Mouse (Mus musculus) ovary, postnatal 10 days (tissue): ENCODE measurements around the gene Mapk10.
"Not testable (repeated sequence)": the region's sequence is repeated elsewhere in the genome, so short reads cannot be mapped to it uniquely, and the experiment has no call there.

Experiments used
- DNase-seq: peaks from one replicate; pipeline ENCODE4 v3.0.0; 2022; ENCODE audit warnings: low spot score

Gene Mapk10

GRCm38 (mm10) chr5:102964396-102964795, 246.7 kb downstream of the Mapk10 start:
- DNase-seq: no peak

- DNase-seq: no peak
These were observed 257.7 kb downstream of the Mapk10 start for GRCm38 (mm10) chr5:102953414-102953813.

GRCm38 (mm10) chr5:102952918-102953317, 258.2 kb downstream of the Mapk10 start:
- DNase-seq: no peak

- DNase-seq: no peak
These were observed 263.9 kb downstream of the Mapk10 start for GRCm38 (mm10) chr5:102947061-102947711.

GRCm38 (mm10) chr5:102946625-102947024, 264.5 kb downstream of the Mapk10 start:
- no peak for DNase-seq

GRCm38 (mm10) chr5:102943864-102944630, 267.1 kb downstream of the Mapk10 start:
- DNase-seq: not testable (repeated sequence)

- no peak for DNase-seq
These were observed 281.0 kb downstream of the Mapk10 start for GRCm38 (mm10) chr5:102930161-102930560.

- no peak for DNase-seq
These were observed 284.3 kb downstream of the Mapk10 start for GRCm38 (mm10) chr5:102926786-102927185.

GRCm38 (mm10) chr5:102920199-102920598, 290.9 kb downstream of the Mapk10 start:
- DNase-seq: no peak

- no peak for DNase-seq
These were observed 305.5 kb downstream of the Mapk10 start for GRCm38 (mm10) chr5:102905441-102906211.

- DNase-seq: no peak
These were observed 307.1 kb downstream of the Mapk10 start for GRCm38 (mm10) chr5:102904066-102904465.

- no peak for DNase-seq
These were observed 307.6 kb downstream of the Mapk10 start for GRCm38 (mm10) chr5:102903487-102903886.

- DNase-seq: no peak
These were observed 310.0 kb downstream of the Mapk10 start for GRCm38 (mm10) chr5:102901176-102901575.

- DNase-seq: no peak
These were observed 311.4 kb downstream of the Mapk10 start for GRCm38 (mm10) chr5:102899680-102900215.

GRCm38 (mm10) chr5:102898301-102898700, 312.8 kb downstream of the Mapk10 start:
- DNase-seq: no peak

GRCm38 (mm10) chr5:102892226-102892625, 318.9 kb downstream of the Mapk10 start:
- DNase-seq: no peak

GRCm38 (mm10) chr5:102889163-102889488, 322.0 kb downstream of the Mapk10 start:
- DNase-seq: no peak

- no peak for DNase-seq
These were observed 322.5 kb downstream of the Mapk10 start for GRCm38 (mm10) chr5:102888482-102889162.

GRCm38 (mm10) chr5:102875628-102876027, 335.5 kb downstream of the Mapk10 start:
- DNase-seq: no peak

- DNase-seq: no peak
These were observed 336.4 kb downstream of the Mapk10 start for GRCm38 (mm10) chr5:102874605-102875298.

GRCm38 (mm10) chr5:102872996-102873395, 338.1 kb downstream of the Mapk10 start:
- not testable (repeated sequence) for DNase-seq
